Mouse (Mus musculus) ovary, postnatal 10 days (tissue): ENCODE data around the gene Akr1c13.

Experiments used
- DNase-seq: peaks from one replicate; pipeline ENCODE4 v3.0.0; 2022; ENCODE audit warnings: low spot score

Gene Akr1c13

DNA sequence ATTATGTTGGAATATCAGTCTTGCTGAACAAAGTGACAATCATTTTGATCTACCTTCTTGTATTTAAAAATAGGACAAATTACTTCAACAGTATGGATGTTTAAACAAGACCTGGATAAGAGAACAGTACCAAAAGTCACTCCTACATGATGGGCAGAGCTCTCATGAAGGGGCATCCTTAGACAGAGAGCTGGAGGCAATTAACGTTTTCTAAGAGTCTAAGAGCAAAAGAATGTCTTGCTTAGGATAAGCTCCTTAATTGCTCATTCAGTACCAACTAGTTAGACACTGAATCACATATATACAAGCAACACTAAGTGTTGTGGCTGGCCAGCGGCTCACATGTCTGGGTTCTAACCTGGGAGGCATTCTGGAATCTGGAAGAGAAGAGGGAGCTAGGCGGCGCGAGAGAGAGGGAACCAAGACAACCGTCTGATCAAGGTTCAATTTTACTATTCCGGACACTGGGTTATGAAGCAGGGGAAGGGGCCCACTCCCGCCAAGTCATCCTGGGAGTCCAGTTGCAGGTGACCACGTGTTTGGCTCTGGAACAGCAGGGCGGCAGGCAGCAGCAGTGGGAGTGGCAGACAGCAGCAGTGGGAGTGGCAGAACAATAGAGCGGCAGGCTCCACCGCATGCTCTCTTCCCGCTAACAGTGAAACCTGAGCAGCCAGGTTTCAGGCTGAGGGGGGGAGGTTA is 54.1 kb downstream of the Akr1c13 start:
- DNase-seq = no peak

DNA sequence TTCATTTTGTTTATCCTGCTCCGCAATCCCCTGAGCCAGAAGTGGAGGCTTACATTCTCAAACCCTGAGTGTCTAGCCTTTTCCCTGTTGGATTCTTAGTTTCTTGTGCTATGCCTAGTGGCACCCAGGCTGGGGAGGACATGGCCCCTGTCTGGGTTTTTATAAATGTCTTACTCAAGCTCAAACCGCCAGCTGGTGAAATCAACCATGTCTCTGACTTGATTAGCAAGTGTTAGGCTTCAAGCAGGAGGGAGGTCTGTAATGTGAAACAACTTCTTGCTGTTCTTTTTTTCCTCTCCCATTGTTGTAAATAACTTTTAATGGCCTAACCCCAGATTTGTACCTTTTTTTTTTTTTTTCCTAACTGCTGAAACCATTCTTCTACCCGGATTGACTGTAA is 58.4 kb downstream of the Akr1c13 start:
- DNase-seq = no peak
